Mouse (Mus musculus) MEL (cell line): ENCODE measurements around the gene Otoa. TPM values are rescaled to one million over a fixed set of nuclear protein-coding genes. Genes with fewer than 3 reads are reported as not detected.

Experiments
- DNase-seq: peaks from one replicate; pipeline ENCODE4 v3.0.0; 2011; ENCODE audit warnings: low read depth, low spot score
- H3K27ac ChIP-seq: 2 replicates; pipeline ENCODE4 v1.5.1; 2012; ENCODE audit warnings: low read depth, mild to moderate bottlenecking, control low read depth, low read length, moderate library complexity; ENCODE audit not compliant: control insufficient read depth
- H3K27me3 ChIP-seq, 2 experiments: fragments of 150-350 bp in 1 of 2; sonication (generic) in 1 of 2; 2 replicates each; pipeline ENCODE4 v1.6.1; 2012; ENCODE audit warnings: low read length in 2 of 2, mild to moderate bottlenecking in 2 of 2, improper control_type of control experiment in 1 of 2, moderate library complexity in 1 of 2; ENCODE audit not compliant: insufficient read depth in 2 of 2, control insufficient read depth in 1 of 2
- H3K36me3 ChIP-seq, 2 experiments: 2 replicates each; pipeline ENCODE4 v1.6.1; 2012 to 2014; ENCODE audit warnings: low read length in 2 of 2, improper control_type of control experiment in 1 of 2, inconsistent platforms in 1 of 2, mild to moderate bottlenecking in 1 of 2; ENCODE audit not compliant: insufficient read depth in 2 of 2, control insufficient read depth in 1 of 2
- H3K4me1 ChIP-seq, 2 experiments: fragments of 150-350 bp in 1 of 2; sonication (generic) in 1 of 2; 2 replicates each; pipeline ENCODE4 v1.6.1; 2012; ENCODE audit warnings: low read length in 2 of 2, improper control_type of control experiment in 1 of 2, mild to moderate bottlenecking in 1 of 2; ENCODE audit not compliant: insufficient read depth in 2 of 2, control insufficient read depth in 1 of 2
- H3K4me3 ChIP-seq, 2 experiments: fragments of 150-350 bp in 1 of 2; sonication (generic) in 1 of 2; 2 replicates each; pipeline ENCODE4 v1.5.1; 2012; ENCODE audit warnings: low read depth in 2 of 2, low read length in 2 of 2, mild to moderate bottlenecking in 2 of 2, moderate library complexity in 2 of 2, control low read depth in 1 of 2, improper control_type of control experiment in 1 of 2; ENCODE audit not compliant: control insufficient read depth in 1 of 2, insufficient read depth in 1 of 2
- H3K79me2 ChIP-seq: 2 replicates; pipeline ENCODE4 v1.6.1; 2012; ENCODE audit warnings: mild to moderate bottlenecking, low read length, moderate library complexity; ENCODE audit not compliant: control insufficient read depth, poor library complexity, insufficient read depth
- H3K9ac ChIP-seq: 2 replicates; pipeline ENCODE4 v1.6.1; 2012; ENCODE audit warnings: low read depth, mild to moderate bottlenecking, control low read depth, low read length, moderate library complexity; ENCODE audit not compliant: control insufficient read depth, poor library complexity, severe bottlenecking
- H3K9me3 ChIP-seq: fragments of 150-350 bp; sonication (generic); replicated peaks from 2 replicates; pipeline ENCODE4 v1.6.1; 2012; ENCODE audit warnings: mild to moderate bottlenecking, low read length, improper control_type of control experiment, moderate library complexity; ENCODE audit not compliant: insufficient read depth
- BHLHE40 ChIP-seq: IDR thresholded peaks from 2 replicates; pipeline ENCODE4 v1.6.1; 2012; ENCODE audit warnings: low read depth, mild to moderate bottlenecking, inconsistent platforms, low read length, improper control_type of control experiment, borderline replicate concordance
- CHD1 ChIP-seq: IDR thresholded peaks from 2 replicates; pipeline ENCODE4 v1.6.1; 2012; ENCODE audit warnings: low read depth, mild to moderate bottlenecking, inconsistent platforms, low read length, improper control_type of control experiment
- E2F4 ChIP-seq: IDR thresholded peaks from 2 replicates; pipeline ENCODE4 v1.6.1; 2011; ENCODE audit warnings: low read depth, low read length, improper control_type of control experiment, borderline replicate concordance
- EP300 ChIP-seq, 2 experiments: IDR thresholded peaks; 2 replicates each; pipeline ENCODE4 v1.6.1; 2011; ENCODE audit warnings: improper control_type of control experiment in 2 of 2, low read length in 2 of 2, low read depth in 1 of 2, mild to moderate bottlenecking in 1 of 2
- KAT2A ChIP-seq: conservative IDR thresholded peaks from 2 replicates; pipeline ENCODE4 v1.6.1; 2012; ENCODE audit warnings: low read depth, low read length, improper control_type of control experiment, inconsistent platforms
- MAZ ChIP-seq: IDR thresholded peaks from 2 replicates; pipeline ENCODE4 v1.6.1; 2012; ENCODE audit warnings: low read depth, mild to moderate bottlenecking, inconsistent platforms, low read length, improper control_type of control experiment
- MXI1 ChIP-seq: IDR thresholded peaks from 2 replicates; pipeline ENCODE4 v1.6.1; 2011; ENCODE audit warnings: mild to moderate bottlenecking, low read depth, low read length, improper control_type of control experiment
- MYB ChIP-seq: IDR thresholded peaks from 2 replicates; pipeline ENCODE4 v1.6.1; 2011; ENCODE audit warnings: mild to moderate bottlenecking, low read depth, low read length, improper control_type of control experiment
- NELFE ChIP-seq: IDR thresholded peaks from 2 replicates; pipeline ENCODE4 v1.6.1; 2011; ENCODE audit warnings: low read depth, low read length, improper control_type of control experiment
- NRF1 ChIP-seq: IDR thresholded peaks from 2 replicates; pipeline ENCODE4 v1.6.1; 2014; ENCODE audit warnings: low read depth, mild to moderate bottlenecking, inconsistent platforms, low read length, improper control_type of control experiment, moderate library complexity; ENCODE audit not compliant: poor library complexity, insufficient read depth, severe bottlenecking
- POLR2A ChIP-seq, 2 experiments: IDR thresholded peaks; 2 replicates each; pipeline ENCODE4 v1.6.1; 2011 to 2012; ENCODE audit warnings: low read length in 2 of 2, mild to moderate bottlenecking in 2 of 2, control low read depth in 1 of 2, improper control_type of control experiment in 1 of 2, low read depth in 1 of 2, moderate library complexity in 1 of 2; ENCODE audit not compliant: control insufficient read depth in 1 of 2, insufficient read depth in 1 of 2, poor library complexity in 1 of 2
- POLR2AphosphoS2 ChIP-seq: IDR thresholded peaks from 2 replicates; pipeline ENCODE4 v1.6.1; 2011; ENCODE audit warnings: low read length, improper control_type of control experiment
- POLR2AphosphoS5 ChIP-seq: IDR thresholded peaks from 2 replicates; pipeline ENCODE4 v1.6.1; 2012; ENCODE audit warnings: low read depth, borderline replicate concordance, mild to moderate bottlenecking, inconsistent platforms, low read length, moderate library complexity, mixed read lengths
- RAD21 ChIP-seq: IDR thresholded peaks from 2 replicates; pipeline ENCODE4 v1.6.1; 2011; ENCODE audit warnings: mild to moderate bottlenecking, low read depth, low read length, improper control_type of control experiment
- TAL1 ChIP-seq: IDR thresholded peaks from 2 replicates; pipeline ENCODE4 v1.6.1; 2012; ENCODE audit warnings: mild to moderate bottlenecking, inconsistent platforms, low read length, moderate library complexity, mixed read lengths
- TCF12 ChIP-seq: IDR thresholded peaks from 2 replicates; pipeline ENCODE4 v1.6.1; 2014; ENCODE audit warnings: low read depth, mild to moderate bottlenecking, inconsistent platforms, low read length, improper control_type of control experiment, moderate library complexity
- UBTF ChIP-seq: IDR thresholded peaks from 2 replicates; pipeline ENCODE4 v1.6.1; 2012; ENCODE audit warnings: low read depth, mild to moderate bottlenecking, inconsistent platforms, low read length, improper control_type of control experiment, moderate library complexity, borderline replicate concordance; ENCODE audit not compliant: insufficient read depth
- USF1 ChIP-seq: IDR thresholded peaks from 2 replicates; pipeline ENCODE4 v1.6.1; 2014; ENCODE audit warnings: low read depth, mild to moderate bottlenecking, inconsistent platforms, low read length, improper control_type of control experiment, moderate library complexity
- ZMIZ1 ChIP-seq: IDR thresholded peaks from 2 replicates; pipeline ENCODE4 v1.6.1; 2012; ENCODE audit warnings: low read depth, mild to moderate bottlenecking, inconsistent platforms, low read length, improper control_type of control experiment, moderate library complexity
- polyA plus RNA-seq, 2 experiments: library from polyadenylated mRNA; stranded (reverse) in 1 of 2; unstranded in 1 of 2; fragments of >175 nt in 1 of 2; fragments of >200 nt in 1 of 2; gene quantifications; 2 replicates each; pipeline versions ENCODE4 v1.2.1 to v1.2.4; 2012; ENCODE audit warnings: low replicate concordance in 2 of 2, low read depth in 1 of 2; ENCODE audit not compliant: insufficient read length in 2 of 2, insufficient read depth in 1 of 2, missing spikeins in 1 of 2
- total RNA-seq: library from RNA; depleted of rRNA; stranded (reverse); fragments of 300-350 nt; gene quantifications from 2 replicates; pipeline ENCODE4 v1.2.3, GENCODE M21; 2012

Otoa gene
- total and polyA plus RNA-seq, 3 experiments: 0.04 to 0.23 TPM; not detected in 1

- Histone ChIP-seq H3K9me3 (no peaks in the 10 kb centered on the region), H3K79me2 (no peaks in the 10 kb centered on the region), H3K9ac (no peak overlapping the region), H3K36me3 (no peaks in the 10 kb centered on the region), H3K27me3 (no peaks in the 10 kb centered on the region; a peak in 1 of 4 replicates), H3K4me1 (no peaks in the 10 kb centered on the region), H3K27ac (no peak overlapping the region), H3K4me3 (no peak overlapping the region)
- no peak for TF ChIP-seq E2F4
- no peak for TF ChIP-seq USF1
- TF ChIP-seq TAL1: peak; percentile 40; the same call in 1 of the 2 replicates
- TF ChIP-seq MXI1: no peak
- TF ChIP-seq POLR2AphosphoS5: no peak
- TF ChIP-seq TCF12: peak; percentile 69
- TF ChIP-seq ZMIZ1: no peak
- no peak for TF ChIP-seq EP300 (IDR thresholded peaks at IDR 0.05; ENCODE audit: low read depth in 1 of 2, low read length in 2 of 2)
- TF ChIP-seq NELFE: no peak
- TF ChIP-seq RAD21: no peak
- no peak for DNase-seq
Measured at GRCm38 (mm10) chr7:121098614-121099389, 17.4 kb downstream of the Otoa start.

GRCm38 (mm10) chr7:121107851-121108250, 26.4 kb downstream of the Otoa start:
- Histone ChIP-seq H3K36me3 (peaks cover 0 to 7% of the 10 kb centered on the region in 2 experiments; a peak in 2 of 4 replicates), H3K79me2 (no peaks in the 10 kb centered on the region), H3K9ac (no peak overlapping the region), H3K4me3 (no peak overlapping the region), H3K9me3 (no peaks in the 10 kb centered on the region), H3K27ac (no peak overlapping the region), H3K4me1 (peaks cover 6 to 7% of the 10 kb centered on the region in 2 experiments), H3K27me3 (0 out of 4 replicates have a peak, but pooled peaks cover 0 to 1% of the 10 kb centered on the region in 2 experiments)
- DNase-seq: no peak
- no peak for TF ChIP-seq TCF12
- TF ChIP-seq NRF1: no peak
- no peak for TF ChIP-seq NELFE
- TF ChIP-seq MYB: no peak
- no peak for TF ChIP-seq E2F4
- no peak for TF ChIP-seq CHD1
- no peak for TF ChIP-seq MAZ
- no peak for TF ChIP-seq KAT2A
- no peak for TF ChIP-seq UBTF
- TF ChIP-seq BHLHE40: no peak
- TF ChIP-seq POLR2A (IDR thresholded peaks at IDR 0.05; ENCODE audit: control insufficient read depth in 1 of 2, insufficient read depth in 1 of 2, low read depth in 1 of 2, low read length in 2 of 2, poor library complexity in 1 of 2): no peak
- TF ChIP-seq POLR2AphosphoS5: no peak
- no peak for TF ChIP-seq POLR2AphosphoS2
- TF ChIP-seq RAD21: no peak
- no peak for TF ChIP-seq TAL1
